Mouse (Mus musculus): ENCODE measurements around the gene E130311K13Rik. TPM values are rescaled to one million over a fixed set of nuclear protein-coding genes. Genes with fewer than 3 reads are reported as not detected.

The E130311K13Rik gene
- polyA plus RNA-seq, 1 experiment from 2014 or later: 5.6 TPM

GRCm38 (mm10) chr3:63898581-63899308 is 30.5 kb downstream of the E130311K13Rik start:
- ATAC-seq (ENCODE audit: low FRiP score, low TSS enrichment): peak; percentile 85
- Histone ChIP-seq H3K27me3 (ENCODE audit: control insufficient read depth, insufficient read depth, low read length) (no peaks in the 10 kb centered on the region), H3K9me3 (ENCODE audit: control insufficient read depth, low read length) (no peaks in the 10 kb centered on the region), H3K36me3 (ENCODE audit: control insufficient read depth, insufficient read depth, low read length) (no peaks in the 10 kb centered on the region), H3K4me1 (ENCODE audit: control insufficient read depth, insufficient read depth, low read length) (peaks cover 22% of the 10 kb centered on the region), H3K27ac (replicated peaks; ENCODE audit: low read depth, low read length) (peak overlapping the region; percentile 92), H3K4me3 (replicated peaks; ENCODE audit: low read depth, low read length) (peak overlapping the region; percentile 82), H3K4me2 (ENCODE audit: low read length) (peak overlapping the region; percentile 74), H3K9ac (replicated peaks; ENCODE audit: low read length) (peak overlapping the region; percentile 72)
- peak; percentile 95 for DNase-seq
- WGBS: 0% methylated on average over 41 of the region's 41 CpGs

DNA sequence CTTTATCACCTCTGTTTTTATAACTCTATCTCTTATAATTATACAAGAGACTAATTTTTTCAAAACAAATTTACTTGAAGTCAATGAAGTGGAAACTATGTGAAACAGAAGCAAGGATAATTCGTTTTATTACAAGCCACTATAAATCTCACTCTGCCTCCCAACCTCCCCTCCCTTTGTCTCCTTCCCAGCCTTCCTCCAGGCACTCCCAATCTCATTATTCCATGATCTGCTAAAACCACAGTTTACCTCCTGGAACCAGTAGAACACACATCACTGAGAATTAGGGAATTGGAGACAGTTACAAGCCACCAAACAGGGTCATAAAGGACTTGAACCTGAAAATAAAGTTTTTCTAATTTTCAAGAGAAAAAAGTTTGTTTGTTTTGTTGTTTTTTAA is 32.1 kb downstream of the E130311K13Rik start:
- Histone ChIP-seq H3K4me1 (ENCODE audit: control insufficient read depth, insufficient read depth, low read length) (peaks cover 22% of the 10 kb centered on the region), H3K9ac (replicated peaks; ENCODE audit: low read length) (no peak overlapping the region), H3K36me3 (ENCODE audit: control insufficient read depth, insufficient read depth, low read length) (no peaks in the 10 kb centered on the region), H3K9me3 (ENCODE audit: control insufficient read depth, low read length) (no peaks in the 10 kb centered on the region), H3K27me3 (ENCODE audit: control insufficient read depth, insufficient read depth, low read length) (no peaks in the 10 kb centered on the region), H3K27ac (replicated peaks; ENCODE audit: low read depth, low read length) (no peak overlapping the region), H3K4me2 (ENCODE audit: low read length) (peak overlapping the region; percentile 74), H3K4me3 (replicated peaks; ENCODE audit: low read depth, low read length) (peak overlapping the region; percentile 82)
- WGBS: 2% methylated on average over 1 of the region's 1 CpGs
- DNase-seq: peak; percentile 33
- no peak for ATAC-seq (ENCODE audit: low FRiP score, low TSS enrichment)

GRCm38 (mm10) chr3:63896303-63896702 is 33.0 kb downstream of the E130311K13Rik start:
- Histone ChIP-seq H3K27me3 (ENCODE audit: control insufficient read depth, insufficient read depth, low read length) (no peaks in the 10 kb centered on the region), H3K9ac (replicated peaks; ENCODE audit: low read length) (no peak overlapping the region), H3K4me2 (ENCODE audit: low read length) (peak overlapping the region; percentile 74), H3K27ac (replicated peaks; ENCODE audit: low read depth, low read length) (no peak overlapping the region), H3K9me3 (ENCODE audit: control insufficient read depth, low read length) (no peaks in the 10 kb centered on the region), H3K4me1 (ENCODE audit: control insufficient read depth, insufficient read depth, low read length) (peaks cover 22% of the 10 kb centered on the region), H3K4me3 (replicated peaks; ENCODE audit: low read depth, low read length) (no peak overlapping the region), H3K36me3 (ENCODE audit: control insufficient read depth, insufficient read depth, low read length) (no peaks in the 10 kb centered on the region)
- DNase-seq: no peak
- 31% methylated on average over 4 of the region's 4 CpGs for WGBS
- ATAC-seq (ENCODE audit: low FRiP score, low TSS enrichment): no peak

- ATAC-seq (ENCODE audit: low FRiP score, low TSS enrichment) (no peak), DNase-seq (no peak)
- Histone ChIP-seq H3K4me3 (replicated peaks; ENCODE audit: low read depth, low read length) (no peak overlapping the region), H3K9ac (replicated peaks; ENCODE audit: low read length) (no peak overlapping the region), H3K4me2 (ENCODE audit: low read length) (peak overlapping the region; percentile 11), H3K9me3 (ENCODE audit: control insufficient read depth, low read length) (no peaks in the 10 kb centered on the region), H3K4me1 (ENCODE audit: control insufficient read depth, insufficient read depth, low read length) (peaks cover 22% of the 10 kb centered on the region), H3K36me3 (ENCODE audit: control insufficient read depth, insufficient read depth, low read length) (no peaks in the 10 kb centered on the region), H3K27me3 (ENCODE audit: control insufficient read depth, insufficient read depth, low read length) (no peaks in the 10 kb centered on the region), H3K27ac (replicated peaks; ENCODE audit: low read depth, low read length) (no peak overlapping the region)
- WGBS: 7% methylated on average over 2 of the region's 2 CpGs
Observed at GRCm38 (mm10) chr3:63895786-63896185, 33.5 kb downstream of the E130311K13Rik start.

- whole genome bisulfite sequencing: 58% methylated on average over 7 of the region's 7 CpGs
- no peaks in the 10 kb centered on the region for H3K27me3 ChIP-seq (ENCODE audit: control insufficient read depth, insufficient read depth, low read length)
- no peak overlapping the region for H3K9ac ChIP-seq (replicated peaks; ENCODE audit: low read length)
- H3K4me3 ChIP-seq (replicated peaks; ENCODE audit: low read depth, low read length): no peak overlapping the region
- H3K36me3 ChIP-seq (ENCODE audit: control insufficient read depth, insufficient read depth, low read length): no peaks in the 10 kb centered on the region
- ATAC-seq (ENCODE audit: low FRiP score, low TSS enrichment): no peak
- no peak overlapping the region for H3K27ac ChIP-seq (replicated peaks; ENCODE audit: low read depth, low read length)
- DNase-seq: no peak
- peaks cover 17% of the 10 kb centered on the region for H3K4me1 ChIP-seq (ENCODE audit: control insufficient read depth, insufficient read depth, low read length)
- H3K4me2 ChIP-seq (ENCODE audit: low read length): no peak overlapping the region; the same call in 1 of the 2 replicates
- no peaks in the 10 kb centered on the region for H3K9me3 ChIP-seq (ENCODE audit: control insufficient read depth, low read length)
Observed at GRCm38 (mm10) chr3:63893677-63894076, 35.6 kb downstream of the E130311K13Rik start.

- Histone ChIP-seq H3K4me2 (ENCODE audit: low read length) (no peak overlapping the region), H3K9ac (replicated peaks; ENCODE audit: low read length) (no peak overlapping the region), H3K9me3 (ENCODE audit: control insufficient read depth, low read length) (no peaks in the 10 kb centered on the region), H3K4me1 (ENCODE audit: control insufficient read depth, insufficient read depth, low read length) (peaks cover 12% of the 10 kb centered on the region), H3K4me3 (replicated peaks; ENCODE audit: low read depth, low read length) (no peak overlapping the region), H3K27me3 (ENCODE audit: control insufficient read depth, insufficient read depth, low read length) (no peaks in the 10 kb centered on the region), H3K36me3 (ENCODE audit: control insufficient read depth, insufficient read depth, low read length) (no peaks in the 10 kb centered on the region), H3K27ac (replicated peaks; ENCODE audit: low read depth, low read length) (no peak overlapping the region)
- 54% methylated on average over 3 of the region's 3 CpGs for WGBS
- DNase-seq (no peak), ATAC-seq (ENCODE audit: low FRiP score, low TSS enrichment) (no peak)
Observed at GRCm38 (mm10) chr3:63892154-63892553, 37.1 kb downstream of the E130311K13Rik start.

- peaks cover 8% of the 10 kb centered on the region; the same call in 1 of the 2 replicates for H3K9me3 ChIP-seq (ENCODE audit: control insufficient read depth, low read length)
- H3K4me3 ChIP-seq (replicated peaks; ENCODE audit: low read depth, low read length): no peak overlapping the region
- H3K4me1 ChIP-seq (ENCODE audit: control insufficient read depth, insufficient read depth, low read length): peaks cover 11% of the 10 kb centered on the region
- ATAC-seq (ENCODE audit: low FRiP score, low TSS enrichment) (no peak), DNase-seq (no peak)
- 78% methylated on average over 2 of the region's 2 CpGs for WGBS
- no peak overlapping the region for H3K9ac ChIP-seq (replicated peaks; ENCODE audit: low read length)
- no peaks in the 10 kb centered on the region for H3K27me3 ChIP-seq (ENCODE audit: control insufficient read depth, insufficient read depth, low read length)
- H3K27ac ChIP-seq (replicated peaks; ENCODE audit: low read depth, low read length): no peak overlapping the region
- H3K4me2 ChIP-seq (ENCODE audit: low read length): no peak overlapping the region
- H3K36me3 ChIP-seq (ENCODE audit: control insufficient read depth, insufficient read depth, low read length): peaks cover 6% of the 10 kb centered on the region
Observed at GRCm38 (mm10) chr3:63881065-63881464, 48.2 kb downstream of the E130311K13Rik start.

GRCm38 (mm10) chr3:63878995-63879666 is 50.1 kb downstream of the E130311K13Rik start:
- no peaks in the 10 kb centered on the region for H3K9me3 ChIP-seq (ENCODE audit: control insufficient read depth, low read length)
- 4% methylated on average over 4 of the region's 4 CpGs for WGBS
- H3K4me1 ChIP-seq (ENCODE audit: control insufficient read depth, insufficient read depth, low read length): peaks cover 11% of the 10 kb centered on the region
- H3K27ac ChIP-seq (replicated peaks; ENCODE audit: low read depth, low read length): peak overlapping the region; percentile 53
- peak; percentile 91 for ATAC-seq (ENCODE audit: low FRiP score, low TSS enrichment)
- no peak overlapping the region for H3K4me3 ChIP-seq (replicated peaks; ENCODE audit: low read depth, low read length)
- no peak overlapping the region for H3K4me2 ChIP-seq (ENCODE audit: low read length)
- H3K9ac ChIP-seq (replicated peaks; ENCODE audit: low read length): no peak overlapping the region
- H3K27me3 ChIP-seq (ENCODE audit: control insufficient read depth, insufficient read depth, low read length): no peaks in the 10 kb centered on the region
- DNase-seq: peak; percentile 83
- no peaks in the 10 kb centered on the region for H3K36me3 ChIP-seq (ENCODE audit: control insufficient read depth, insufficient read depth, low read length)

- Histone ChIP-seq H3K9me3 (ENCODE audit: control insufficient read depth, low read length) (no peaks in the 10 kb centered on the region), H3K4me3 (replicated peaks; ENCODE audit: low read depth, low read length) (no peak overlapping the region), H3K4me1 (ENCODE audit: control insufficient read depth, insufficient read depth, low read length) (peaks cover 9% of the 10 kb centered on the region; the same call in 1 of the 2 replicates), H3K4me2 (ENCODE audit: low read length) (no peak overlapping the region), H3K27me3 (ENCODE audit: control insufficient read depth, insufficient read depth, low read length) (no peaks in the 10 kb centered on the region), H3K9ac (replicated peaks; ENCODE audit: low read length) (no peak overlapping the region), H3K36me3 (ENCODE audit: control insufficient read depth, insufficient read depth, low read length) (no peaks in the 10 kb centered on the region), H3K27ac (replicated peaks; ENCODE audit: low read depth, low read length) (no peak overlapping the region)
- 15% methylated on average over 1 of the region's 1 CpGs for WGBS
- DNase-seq (no peak), ATAC-seq (ENCODE audit: low FRiP score, low TSS enrichment) (no peak)
Observed at GRCm38 (mm10) chr3:63872818-63873217, 56.5 kb downstream of the E130311K13Rik start.
